Mouse (Mus musculus) adipocyte (in vitro differentiated cells): Measurements from ENCODE around the gene Gm12258.

Experiments
- DNase-seq: peaks from one replicate; pipeline ENCODE4 v3.0.0-alpha.2; 2016; ENCODE audit warnings: low spot score

The Gm12258 gene

GRCm38 (mm10) chr11:58901080-58901479 is 54.1 kb downstream of the Gm12258 start:
- no peak for DNase-seq

- DNase-seq = peak; percentile 90
Observed at GRCm38 (mm10) chr11:58903511-58904409, 56.8 kb downstream of the Gm12258 start, which contains the start of gene Zfp39. TSS of gene Zfp39 (minus strand) at chr11:58904225.

- DNase-seq = no peak
Observed at GRCm38 (mm10) chr11:58904410-58904718, 57.4 kb downstream of the Gm12258 start.

GRCm38 (mm10) chr11:58904838-58905237 is 57.9 kb downstream of the Gm12258 start:
- DNase-seq = peak; percentile 31
